Mouse (Mus musculus): ENCODE data around the gene Tbc1d10b. TPM values are rescaled to one million over a fixed set of nuclear protein-coding genes. Genes with fewer than 3 reads are reported as not detected.
A peak's percentile ranks its signal among the peaks of the same experiment; 100 is the strongest.
"Not testable (repeated sequence)": the region's sequence is repeated elsewhere in the genome, so short reads cannot be mapped to it uniquely, and the experiment has no call there.

Gene Tbc1d10b
- 32.3 and 32.9 TPM in 2 replicates for polyA plus RNA-seq (2015; fragmentation: Nextera tagmentation; extraction: Ambion mirVana)

- peak within 1 kb of the TSS; percentile 91 for H3K27ac ChIP-seq (replicated peaks)
- H3K4me3 ChIP-seq, result peak within 1 kb of the TSS; percentile 98
- peak within 1 kb of the TSS; percentile 98 for H3K4me2 ChIP-seq
- H3K36me3 ChIP-seq, result peaks cover 14% of the 10 kb centered on the region
- peak within 1 kb of the TSS; percentile 91 for H3K9ac ChIP-seq
- no peaks in the 10 kb centered on the region for H3K9me3 ChIP-seq
- ATAC-seq (ENCODE audit: low read depth), result 0 out of 2 replicates have a peak, but pooled peaks have one; percentile 1
- no peaks in the 10 kb centered on the region for H3K27me3 ChIP-seq
- peaks cover 39% of the 10 kb centered on the region for H3K4me1 ChIP-seq (replicated peaks)
- WGBS, result 0% methylated on average over 18 of the region's 44 CpGs
These were observed at the start of gene Tbc1d10b for GRCm38 (mm10) chr7:127208295-127208552. Tbc1d10b (minus strand) TSS chr7:127208468.

- no peak for ATAC-seq (ENCODE audit: low read depth)
- 90% methylated on average over 5 of the region's 5 CpGs for whole genome bisulfite sequencing
- H3K9ac ChIP-seq, result no peak overlapping the region
- no peaks in the 10 kb centered on the region for H3K27me3 ChIP-seq
- H3K4me2 ChIP-seq, result no peak overlapping the region
- no peaks in the 10 kb centered on the region for H3K9me3 ChIP-seq
- no peak overlapping the region for H3K27ac ChIP-seq (replicated peaks)
- H3K4me3 ChIP-seq, result no peak overlapping the region
- peaks cover 38% of the 10 kb centered on the region for H3K4me1 ChIP-seq (replicated peaks)
- H3K36me3 ChIP-seq, result peaks cover 11% of the 10 kb centered on the region
These were observed 48.2 kb upstream of the Tbc1d10b start for GRCm38 (mm10) chr7:127256518-127256917.

- Histone ChIP-seq H3K4me1 (replicated peaks) (peaks cover 34% of the 10 kb centered on the region), H3K4me2 (no peak overlapping the region), H3K4me3 (no peak overlapping the region), H3K27me3 (no peaks in the 10 kb centered on the region), H3K9ac (no peak overlapping the region), H3K27ac (replicated peaks) (no peak overlapping the region), H3K36me3 (peaks cover 11% of the 10 kb centered on the region), H3K9me3 (no peaks in the 10 kb centered on the region)
- ATAC-seq (ENCODE audit: low read depth), result no peak
- 88% methylated on average over 2 of the region's 2 CpGs for WGBS
These were observed 47.7 kb upstream of the Tbc1d10b start for GRCm38 (mm10) chr7:127255965-127256364.

GRCm38 (mm10) chr7:127255008-127255407, 46.7 kb upstream of the Tbc1d10b start:
- Histone ChIP-seq H3K36me3 (peaks cover 14% of the 10 kb centered on the region), H3K9ac (peak overlapping the region; percentile 74), H3K4me3 (peak overlapping the region; percentile 57), H3K9me3 (no peaks in the 10 kb centered on the region), H3K4me2 (peak overlapping the region; percentile 89), H3K27ac (replicated peaks) (peak overlapping the region; percentile 91; the same call in 1 of the 2 replicates), H3K27me3 (no peaks in the 10 kb centered on the region), H3K4me1 (replicated peaks) (peaks cover 31% of the 10 kb centered on the region)
- ATAC-seq (ENCODE audit: low read depth), result no peak
- 26% methylated on average over 4 of the region's 4 CpGs for WGBS

- Histone ChIP-seq H3K4me3 (peak overlapping the region; percentile 57), H3K9ac (peak overlapping the region; percentile 74), H3K4me1 (replicated peaks) (peaks cover 22% of the 10 kb centered on the region), H3K27ac (replicated peaks) (peak overlapping the region; percentile 91), H3K27me3 (no peaks in the 10 kb centered on the region), H3K36me3 (peaks cover 23% of the 10 kb centered on the region), H3K9me3 (no peaks in the 10 kb centered on the region), H3K4me2 (peak overlapping the region; percentile 89)
- WGBS, result under 1% methylated on average over 136 of the region's 136 CpGs
- ATAC-seq (ENCODE audit: low read depth), result peak; percentile 95
These were observed 45.8 kb upstream of the Tbc1d10b start for GRCm38 (mm10) chr7:127253821-127254769.

GRCm38 (mm10) chr7:127253341-127253740, 45.1 kb upstream of the Tbc1d10b start:
- Histone ChIP-seq H3K4me1 (replicated peaks) (peaks cover 17% of the 10 kb centered on the region), H3K4me2 (peak overlapping the region; percentile 89), H3K36me3 (peaks cover 26% of the 10 kb centered on the region), H3K4me3 (peak overlapping the region; percentile 57), H3K9ac (peak overlapping the region; percentile 74), H3K27me3 (no peaks in the 10 kb centered on the region), H3K9me3 (no peaks in the 10 kb centered on the region), H3K27ac (replicated peaks) (peak overlapping the region; percentile 91)
- WGBS, result 82% methylated on average over 6 of the region's 6 CpGs
- no peak for ATAC-seq (ENCODE audit: low read depth)

- no peak for ATAC-seq (ENCODE audit: low read depth)
- Histone ChIP-seq H3K4me3 (no peak overlapping the region), H3K9me3 (no peaks in the 10 kb centered on the region), H3K4me2 (no peak overlapping the region), H3K27me3 (no peaks in the 10 kb centered on the region), H3K36me3 (peaks cover 33% of the 10 kb centered on the region), H3K9ac (no peak overlapping the region), H3K27ac (replicated peaks) (no peak overlapping the region), H3K4me1 (replicated peaks) (peaks cover 17% of the 10 kb centered on the region)
- WGBS, result 90% methylated on average over 2 of the region's 2 CpGs
These were observed 44.1 kb upstream of the Tbc1d10b start for GRCm38 (mm10) chr7:127252414-127252813.

- H3K27me3 ChIP-seq; H3K9ac ChIP-seq; H3K9me3 ChIP-seq; ATAC-seq (ENCODE audit: low read depth); H3K27ac ChIP-seq (replicated peaks); H3K4me2 ChIP-seq; H3K4me3 ChIP-seq: not testable (repeated sequence)
- Histone ChIP-seq H3K4me1 (replicated peaks) (peaks cover 32% of the 10 kb centered on the region), H3K36me3 (peaks cover 25% of the 10 kb centered on the region; the same call in 1 of the 2 replicates)
- WGBS, result 92% methylated on average over 8 of the region's 8 CpGs
These were observed 42.2 kb upstream of the Tbc1d10b start for GRCm38 (mm10) chr7:127250511-127250910.

GRCm38 (mm10) chr7:127244658-127245510, 36.6 kb upstream of the Tbc1d10b start:
- H3K9me3 ChIP-seq, result no peaks in the 10 kb centered on the region
- WGBS, result 11% methylated on average over 30 of the region's 33 CpGs
- ATAC-seq (ENCODE audit: low read depth), result peak; percentile 79
- peaks cover 31% of the 10 kb centered on the region for H3K4me1 ChIP-seq (replicated peaks)
- H3K27me3 ChIP-seq, result no peaks in the 10 kb centered on the region
- H3K27ac ChIP-seq (replicated peaks), result peak overlapping the region; percentile 84
- H3K9ac ChIP-seq, result peak overlapping the region; percentile 89
- H3K4me3 ChIP-seq, result peak overlapping the region; percentile 71
- peaks cover 20% of the 10 kb centered on the region; the same call in 1 of the 2 replicates for H3K36me3 ChIP-seq
- peak overlapping the region; percentile 70 for H3K4me2 ChIP-seq

- peak within 1 kb of the TSS; percentile 70 for H3K4me2 ChIP-seq
- peak; percentile 94 for ATAC-seq (ENCODE audit: low read depth)
- WGBS, result 1% methylated on average over 56 of the region's 56 CpGs
These were observed 35.8 kb upstream of the Tbc1d10b start, which contains the start of gene Zfp771 for GRCm38 (mm10) chr7:127243870-127244657. Zfp771 (plus strand) TSS chr7:127244274.

GRCm38 (mm10) chr7:127243361-127243867, 35.1 kb upstream of the Tbc1d10b start:
- no peak for ATAC-seq (ENCODE audit: low read depth)
- Histone ChIP-seq H3K9ac (peak overlapping the region; percentile 89; the same call in 1 of the 2 replicates), H3K4me1 (replicated peaks) (peaks cover 31% of the 10 kb centered on the region), H3K36me3 (peaks cover 20% of the 10 kb centered on the region), H3K27me3 (no peaks in the 10 kb centered on the region), H3K9me3 (no peaks in the 10 kb centered on the region), H3K4me2 (peak overlapping the region; percentile 70), H3K27ac (replicated peaks) (peak overlapping the region; percentile 84), H3K4me3 (peak overlapping the region; percentile 71)
- WGBS, result 47% methylated on average over 2 of the region's 2 CpGs

More at GRCm38 (mm10) chr7:127243870-127244657, 35.8 kb upstream of the Tbc1d10b start, which contains the start of gene Zfp771:
- peaks cover 31% of the 10 kb centered on the region for H3K4me1 ChIP-seq (replicated peaks)
- H3K9me3 ChIP-seq, result no peaks in the 10 kb centered on the region
- peak within 1 kb of the TSS; percentile 89 for H3K9ac ChIP-seq
- H3K27ac ChIP-seq (replicated peaks), result peak within 1 kb of the TSS; percentile 84
- peaks cover 16% of the 10 kb centered on the region; the same call in 1 of the 2 replicates for H3K36me3 ChIP-seq
- H3K4me3 ChIP-seq, result peak within 1 kb of the TSS; percentile 71
- H3K27me3 ChIP-seq, result no peaks in the 10 kb centered on the region
